Mouse (Mus musculus) kidney, postnatal 10 days (tissue): ENCODE data around the gene Clec12a.
A peak's percentile ranks its signal among the peaks of the same experiment; 100 is the strongest.
"Not testable (repeated sequence)": the region's sequence is repeated elsewhere in the genome, so short reads cannot be mapped to it uniquely, and the experiment has no call there.

Source experiments
- DNase-seq: peaks from one replicate; pipeline ENCODE4 v3.0.0; 2021; ENCODE audit warnings: mixed read lengths

Clec12a gene

GRCm38 (mm10) chr6:129342391-129342790 lies at the start of gene Clec12a:
Gene Clec12a (plus strand): TSS chr6:129342691.
- DNase-seq: not testable (repeated sequence)

GRCm38 (mm10) chr6:129304180-129304579 lies 38.3 kb upstream of the Clec12a start:
- DNase-seq: no peak

- DNase-seq: no peak
These were observed 30.0 kb upstream of the Clec12a start for GRCm38 (mm10) chr6:129312499-129312898.

GRCm38 (mm10) chr6:129314655-129315168 lies 27.8 kb upstream of the Clec12a start:
- DNase-seq: no peak

GRCm38 (mm10) chr6:129315698-129316097 lies 26.8 kb upstream of the Clec12a start:
- no peak for DNase-seq

- DNase-seq: no peak
These were observed 26.0 kb upstream of the Clec12a start for GRCm38 (mm10) chr6:129316463-129316862.

GRCm38 (mm10) chr6:129318395-129318794 lies 24.1 kb upstream of the Clec12a start:
- no peak for DNase-seq

- DNase-seq: no peak
These were observed 23.2 kb upstream of the Clec12a start for GRCm38 (mm10) chr6:129319331-129319730.

GRCm38 (mm10) chr6:129326016-129326415 lies 16.5 kb upstream of the Clec12a start:
- no peak for DNase-seq

- DNase-seq: no peak
These were observed 15.8 kb upstream of the Clec12a start for GRCm38 (mm10) chr6:129326568-129327150.

- DNase-seq: no peak
These were observed 10.9 kb upstream of the Clec12a start, which contains the start of gene 4922502D21Rik for GRCm38 (mm10) chr6:129331610-129332009. Gene 4922502D21Rik (minus strand): TSS chr6:129331796.

- DNase-seq: peak; percentile 63
These were observed 8.8 kb upstream of the Clec12a start for GRCm38 (mm10) chr6:129333674-129334078.

- no peak for DNase-seq
These were observed 4.7 kb upstream of the Clec12a start for GRCm38 (mm10) chr6:129337751-129338150.

- no peak for DNase-seq
These were observed 1.9 kb downstream of the Clec12a start for GRCm38 (mm10) chr6:129344408-129344807.

- peak; percentile 10 for DNase-seq
These were observed 7.2 kb downstream of the Clec12a start for GRCm38 (mm10) chr6:129349524-129350352.

- no peak for DNase-seq
These were observed 8.6 kb downstream of the Clec12a start for GRCm38 (mm10) chr6:129351091-129351490.

- DNase-seq: no peak
These were observed 13.3 kb downstream of the Clec12a start for GRCm38 (mm10) chr6:129355774-129356173.

GRCm38 (mm10) chr6:129356430-129356829 lies 13.9 kb downstream of the Clec12a start:
- DNase-seq: no peak

- no peak for DNase-seq
These were observed 17.0 kb downstream of the Clec12a start for GRCm38 (mm10) chr6:129359515-129359914.

- DNase-seq: no peak
These were observed 21.5 kb downstream of the Clec12a start for GRCm38 (mm10) chr6:129363942-129364341.

- peak; percentile 32 for DNase-seq
These were observed 23.5 kb downstream of the Clec12a start for GRCm38 (mm10) chr6:129365959-129366359.

- DNase-seq: no peak
These were observed 27.1 kb downstream of the Clec12a start for GRCm38 (mm10) chr6:129369374-129370132.

- DNase-seq: no peak
These were observed 32.5 kb downstream of the Clec12a start for GRCm38 (mm10) chr6:129374937-129375471.
